Comparison of ENCODE assay signal across 8 mouse cellular contexts in genomic region chr10:82795071-82795731, GRCm38 (mm10). TPM values are rescaled to one million over a fixed set of nuclear protein-coding genes. Genes with fewer than 3 reads are reported as not detected.
DNase-seq lines count a peak whose midpoint lies in the region; ATAC-seq and TF ChIP-seq lines count a peak whose summit lies in the region.

No protein-coding gene starts in this region.

- 0 out of 2 replicates have a peak, but pooled peaks cover 6% of the 10 kb centered on the region for H3K27me3 ChIP-seq in forebrain, embryonic 10.5 days (ENCODE audit: poor library complexity, severe bottlenecking)
- H3K27me3 ChIP-seq in heart, embryonic 13.5 days (replicated peaks), result no peaks in the 10 kb centered on the region
- H3K27me3 ChIP-seq in liver, adult 2 months (ENCODE audit: control insufficient read depth, insufficient read depth, low read length), result no peaks in the 10 kb centered on the region
- no peaks in the 10 kb centered on the region for H3K27me3 ChIP-seq in neural tube, embryonic 14.5 days (ENCODE audit: control insufficient read depth, insufficient read depth, low read length)

- peak; percentile 39; the same call in 1 of the 2 replicates for ATAC-seq in heart, embryonic 13.5 days (ENCODE audit: extremely low read depth, insufficient number of reproducible peaks, low FRiP score, low TSS enrichment)
- peak; percentile 68; the same call in 1 of the 2 replicates for ATAC-seq in neural tube, embryonic 14.5 days (ENCODE audit: low read depth)

- WGBS in forebrain, embryonic 10.5 days, result 44% methylated on average over 15 of the region's 15 CpGs
- WGBS in heart, embryonic 13.5 days, result 18% methylated on average over 15 of the region's 15 CpGs
- WGBS in liver, adult 2 months, result 10% methylated on average over 15 of the region's 15 CpGs
- WGBS in neural tube, embryonic 14.5 days, result 47% methylated on average over 15 of the region's 15 CpGs

- peak overlapping the region; percentile 17; the same call in 1 of the 2 replicates for H3K9ac ChIP-seq in heart, embryonic 13.5 days
- H3K9ac ChIP-seq in liver, adult 2 months (ENCODE audit: low read depth, low read length), result peak overlapping the region; percentile 55
- H3K9ac ChIP-seq in neural tube, embryonic 14.5 days (replicated peaks; ENCODE audit: low read depth, low read length), result no peak overlapping the region

- TF ChIP-seq CTCF in liver, adult 2 months (IDR thresholded peaks at IDR 0.05; ENCODE audit: low read depth, low read length), result peak; percentile 81

- H3K4me1 ChIP-seq in forebrain, embryonic 10.5 days, result peaks cover 23% of the 10 kb centered on the region
- peaks cover 28% of the 10 kb centered on the region for H3K4me1 ChIP-seq in heart, embryonic 13.5 days
- H3K4me1 ChIP-seq in liver, adult 2 months (ENCODE audit: control insufficient read depth, insufficient read depth, low read length), result peaks cover 18% of the 10 kb centered on the region
- no peaks in the 10 kb centered on the region; the same call in 1 of the 2 replicates for H3K4me1 ChIP-seq in neural tube, embryonic 14.5 days (ENCODE audit: control insufficient read depth, insufficient read depth, low read length)

- no peaks in the 10 kb centered on the region for H3K36me3 ChIP-seq in forebrain, embryonic 10.5 days (replicated peaks)
- no peaks in the 10 kb centered on the region for H3K36me3 ChIP-seq in heart, embryonic 13.5 days
- no peaks in the 10 kb centered on the region for H3K36me3 ChIP-seq in liver, adult 2 months (ENCODE audit: control insufficient read depth, insufficient read depth, low read length)
- no peaks in the 10 kb centered on the region for H3K36me3 ChIP-seq in neural tube, embryonic 14.5 days (ENCODE audit: control insufficient read depth, insufficient read depth, low read length)

- no peak overlapping the region for H3K4me3 ChIP-seq in forebrain, embryonic 10.5 days
- H3K4me3 ChIP-seq in heart, embryonic 13.5 days, result peak overlapping the region; percentile 20
- no peak overlapping the region for H3K4me3 ChIP-seq in liver, adult 2 months (ENCODE audit: insufficient read depth, low read depth, low read length)
- no peak overlapping the region for H3K4me3 ChIP-seq in neural tube, embryonic 14.5 days (ENCODE audit: low read depth, low read length)

- peak overlapping the region; percentile 58 for H3K4me2 ChIP-seq in heart, embryonic 13.5 days
- peak overlapping the region; percentile 20 for H3K4me2 ChIP-seq in neural tube, embryonic 14.5 days (ENCODE audit: low read depth, low read length)

- no peak for TF ChIP-seq POLR2A in liver, adult 2 months (IDR thresholded peaks at IDR 0.05; ENCODE audit: extremely low read depth, insufficient read depth, low read length)

- H3K9me3 ChIP-seq in forebrain, embryonic 10.5 days, result 0 out of 2 replicates have a peak, but pooled peaks cover 3% of the 10 kb centered on the region
- H3K9me3 ChIP-seq in heart, embryonic 13.5 days, result no peaks in the 10 kb centered on the region
- H3K9me3 ChIP-seq in neural tube, embryonic 14.5 days (ENCODE audit: control insufficient read depth, low read length), result no peaks in the 10 kb centered on the region

- no peaks in the 10 kb centered on the region for H3K79me2 ChIP-seq in liver, adult 2 months (ENCODE audit: control insufficient read depth, insufficient read depth, low read length)

- DNase-seq in CD4-positive helper T cell, adult 2 months (ENCODE audit: low read depth, low spot score), result peak; percentile 51
- peak; percentile 74 for DNase-seq in adrenal gland, postnatal 36 days
- no peak for DNase-seq in forebrain, embryonic 10.5 days (ENCODE audit: extremely low spot score, low spot score)
- peak; percentile 70 for DNase-seq in kidney, postnatal 14 days
- peak; percentile 84 for DNase-seq in liver, adult 2 months (ENCODE audit: extremely low read depth, low read depth, low spot score)
- peak; percentile 60 for DNase-seq in thymus, postnatal 4 days

- peak overlapping the region; percentile 54; the same call in 1 of the 2 replicates for H3K27ac ChIP-seq in forebrain, embryonic 10.5 days
- peak overlapping the region; percentile 34 for H3K27ac ChIP-seq in heart, embryonic 13.5 days (replicated peaks)
- H3K27ac ChIP-seq in liver, adult 2 months (replicated peaks; ENCODE audit: insufficient read depth, low read depth, low read length), result peak overlapping the region; percentile 90
- no peak overlapping the region for H3K27ac ChIP-seq in neural tube, embryonic 14.5 days (ENCODE audit: low read depth, low read length)

RNA-seq across cellular contexts. Expression of gene Nfyb, which starts 31.3 kb away (rescaled TPM):
- total RNA-seq in adrenal gland, postnatal 36 days (2021), result 10 to 100 TPM; 19.4 to 19.6 TPM
- polyA plus RNA-seq in forebrain, embryonic 10.5 days (2016; fragmentation: Nextera tagmentation; extraction: Ambion mirVana), result 63.8 and 64.3 TPM in 2 replicates
- 20.9 and 24.7 TPM in 2 replicates for polyA plus RNA-seq in heart, embryonic 13.5 days (2015; fragmentation: Nextera tagmentation; extraction: Ambion mirVana)
- 30.8 and 34.8 TPM in 2 replicates for total RNA-seq in liver, adult 2 months (2014; rRNA removed)
- 29.0 and 30.2 TPM in 2 replicates for polyA plus RNA-seq in liver, adult 2 months (2012; rRNA removed)
- polyA plus RNA-seq in neural tube, embryonic 14.5 days (2014; fragmentation: Nextera tagmentation; extraction: Ambion mirVana), result 41.2 and 48.2 TPM in 2 replicates

RNA-seq across cellular contexts. Expression of gene Txnrd1, which starts 38.5 kb away (rescaled TPM):
- total RNA-seq in adrenal gland, postnatal 36 days (2021), result 100 to 1,000 TPM; 103 to 122 TPM
- 196 and 200 TPM in 2 replicates for polyA plus RNA-seq in forebrain, embryonic 10.5 days (2016; fragmentation: Nextera tagmentation; extraction: Ambion mirVana)
- 64.9 and 65.3 TPM in 2 replicates for polyA plus RNA-seq in heart, embryonic 13.5 days (2015; fragmentation: Nextera tagmentation; extraction: Ambion mirVana)
- 71.2 and 83.2 TPM in 2 replicates for total RNA-seq in liver, adult 2 months (2014; rRNA removed)
- 50.4 and 51.9 TPM in 2 replicates for polyA plus RNA-seq in liver, adult 2 months (2012; rRNA removed)
- polyA plus RNA-seq in neural tube, embryonic 14.5 days (2014; fragmentation: Nextera tagmentation; extraction: Ambion mirVana), result 110 and 132 TPM in 2 replicates
